Mouse (Mus musculus): Measurements from ENCODE around the gene F2rl2. TPM values are rescaled to one million over a fixed set of nuclear protein-coding genes. Genes with fewer than 3 reads are reported as not detected.

F2rl2 gene
- polyA plus RNA-seq, 1 experiment, result not detected

GRCm38 (mm10) chr13:95665644-95666356 lies 30.9 kb upstream of the F2rl2 start:
- no peak for TF ChIP-seq POLR2A (IDR thresholded peaks at IDR 0.05; ENCODE audit: insufficient read depth, low read depth, low read length)
- no peak for TF ChIP-seq CTCF (IDR thresholded peaks at IDR 0.05; ENCODE audit: insufficient read depth, low read depth, low read length)
- Histone ChIP-seq H3K4me1 (ENCODE audit: control insufficient read depth, insufficient read depth, low read length) (no peaks in the 10 kb centered on the region), H3K27ac (ENCODE audit: insufficient read depth, low read depth, low read length) (no peak overlapping the region), H3K4me3 (ENCODE audit: insufficient read depth, low read depth, low read length) (no peak overlapping the region)
- 94% methylated on average over 13 of the region's 13 CpGs for WGBS

- WGBS, result 31% methylated on average over 7 of the region's 7 CpGs
- Histone ChIP-seq H3K27ac (ENCODE audit: insufficient read depth, low read depth, low read length) (no peak overlapping the region), H3K4me1 (ENCODE audit: control insufficient read depth, insufficient read depth, low read length) (no peaks in the 10 kb centered on the region), H3K4me3 (ENCODE audit: insufficient read depth, low read depth, low read length) (no peak overlapping the region)
- TF ChIP-seq POLR2A (IDR thresholded peaks at IDR 0.05; ENCODE audit: insufficient read depth, low read depth, low read length), result no peak
These were observed 29.4 kb upstream of the F2rl2 start for GRCm38 (mm10) chr13:95667260-95667659.

GRCm38 (mm10) chr13:95670534-95670933 lies 26.1 kb upstream of the F2rl2 start:
- WGBS, result 96% methylated on average over 5 of the region's 5 CpGs
- no peak overlapping the region for H3K27ac ChIP-seq (ENCODE audit: insufficient read depth, low read depth, low read length)
- no peak overlapping the region for H3K4me3 ChIP-seq (ENCODE audit: insufficient read depth, low read depth, low read length)
- TF ChIP-seq CTCF (IDR thresholded peaks at IDR 0.05; ENCODE audit: insufficient read depth, low read depth, low read length), result no peak
- no peak for TF ChIP-seq POLR2A (IDR thresholded peaks at IDR 0.05; ENCODE audit: insufficient read depth, low read depth, low read length)
- H3K4me1 ChIP-seq (ENCODE audit: control insufficient read depth, insufficient read depth, low read length), result no peaks in the 10 kb centered on the region

- Histone ChIP-seq H3K27ac (ENCODE audit: insufficient read depth, low read depth, low read length) (no peak overlapping the region), H3K4me1 (ENCODE audit: control insufficient read depth, insufficient read depth, low read length) (no peaks in the 10 kb centered on the region), H3K4me3 (ENCODE audit: insufficient read depth, low read depth, low read length) (no peak overlapping the region)
- WGBS, result 89% methylated on average over 9 of the region's 9 CpGs
- TF ChIP-seq POLR2A (IDR thresholded peaks at IDR 0.05; ENCODE audit: insufficient read depth, low read depth, low read length), result no peak
- no peak for TF ChIP-seq CTCF (IDR thresholded peaks at IDR 0.05; ENCODE audit: insufficient read depth, low read depth, low read length)
These were observed 25.4 kb upstream of the F2rl2 start for GRCm38 (mm10) chr13:95671108-95671897.

- Histone ChIP-seq H3K4me3 (ENCODE audit: insufficient read depth, low read depth, low read length) (no peak overlapping the region), H3K4me1 (ENCODE audit: control insufficient read depth, insufficient read depth, low read length) (no peaks in the 10 kb centered on the region), H3K27ac (ENCODE audit: insufficient read depth, low read depth, low read length) (no peak overlapping the region)
- TF ChIP-seq POLR2A (IDR thresholded peaks at IDR 0.05; ENCODE audit: insufficient read depth, low read depth, low read length), result no peak
- no peak for TF ChIP-seq CTCF (IDR thresholded peaks at IDR 0.05; ENCODE audit: insufficient read depth, low read depth, low read length)
- WGBS, result 95% methylated on average over 7 of the region's 7 CpGs
These were observed 24.3 kb upstream of the F2rl2 start for GRCm38 (mm10) chr13:95672372-95672771.

- 84% methylated on average over 5 of the region's 5 CpGs for WGBS
- Histone ChIP-seq H3K27ac (ENCODE audit: insufficient read depth, low read depth, low read length) (no peak overlapping the region), H3K4me1 (ENCODE audit: control insufficient read depth, insufficient read depth, low read length) (no peaks in the 10 kb centered on the region), H3K4me3 (ENCODE audit: insufficient read depth, low read depth, low read length) (no peak overlapping the region)
- no peak for TF ChIP-seq CTCF (IDR thresholded peaks at IDR 0.05; ENCODE audit: insufficient read depth, low read depth, low read length)
- TF ChIP-seq POLR2A (IDR thresholded peaks at IDR 0.05; ENCODE audit: insufficient read depth, low read depth, low read length), result no peak
These were observed 17.6 kb upstream of the F2rl2 start for GRCm38 (mm10) chr13:95679078-95679477.

GRCm38 (mm10) chr13:95679491-95679941 lies 17.1 kb upstream of the F2rl2 start:
- WGBS, result 85% methylated on average over 4 of the region's 4 CpGs

GRCm38 (mm10) chr13:95684656-95685244 lies 11.9 kb upstream of the F2rl2 start:
- WGBS, result 95% methylated on average over 9 of the region's 9 CpGs
- no peak for TF ChIP-seq CTCF (IDR thresholded peaks at IDR 0.05; ENCODE audit: insufficient read depth, low read depth, low read length)
- TF ChIP-seq POLR2A (IDR thresholded peaks at IDR 0.05; ENCODE audit: insufficient read depth, low read depth, low read length), result no peak
- no peaks in the 10 kb centered on the region for H3K4me1 ChIP-seq (ENCODE audit: control insufficient read depth, insufficient read depth, low read length)

More at GRCm38 (mm10) chr13:95679491-95679941, 17.1 kb upstream of the F2rl2 start:
- TF ChIP-seq POLR2A (IDR thresholded peaks at IDR 0.05; ENCODE audit: insufficient read depth, low read depth, low read length) (no peak), CTCF (IDR thresholded peaks at IDR 0.05; ENCODE audit: insufficient read depth, low read depth, low read length) (no peak)
- Histone ChIP-seq H3K27ac (ENCODE audit: insufficient read depth, low read depth, low read length) (no peak overlapping the region), H3K4me3 (ENCODE audit: insufficient read depth, low read depth, low read length) (no peak overlapping the region), H3K4me1 (ENCODE audit: control insufficient read depth, insufficient read depth, low read length) (no peaks in the 10 kb centered on the region)

GRCm38 (mm10) chr13:95685736-95686135 lies 10.9 kb upstream of the F2rl2 start:
- H3K27ac ChIP-seq (ENCODE audit: insufficient read depth, low read depth, low read length), result no peak overlapping the region
- 83% methylated on average over 5 of the region's 5 CpGs for WGBS
- no peak for TF ChIP-seq CTCF (IDR thresholded peaks at IDR 0.05; ENCODE audit: insufficient read depth, low read depth, low read length)
- TF ChIP-seq POLR2A (IDR thresholded peaks at IDR 0.05; ENCODE audit: insufficient read depth, low read depth, low read length), result no peak

More at GRCm38 (mm10) chr13:95684656-95685244, 11.9 kb upstream of the F2rl2 start:
- H3K27ac ChIP-seq (ENCODE audit: insufficient read depth, low read depth, low read length), result no peak overlapping the region
- no peak overlapping the region for H3K4me3 ChIP-seq (ENCODE audit: insufficient read depth, low read depth, low read length)

More at GRCm38 (mm10) chr13:95685736-95686135, 10.9 kb upstream of the F2rl2 start:
- no peak overlapping the region for H3K4me3 ChIP-seq (ENCODE audit: insufficient read depth, low read depth, low read length)
- H3K4me1 ChIP-seq (ENCODE audit: control insufficient read depth, insufficient read depth, low read length), result no peaks in the 10 kb centered on the region

Data from olfactory bulb, adult 2 months (tissue).